Mouse (Mus musculus): ENCODE measurements around the gene Apbb2.

Apbb2 gene

GRCm38 (mm10) chr5:66618597-66618996, at the start of gene Apbb2:
Gene Apbb2, minus strand, starts transcription at chr5:66618784.
- DNase-seq = peak; percentile 97

- DNase-seq = peak; percentile 68
Observed at GRCm38 (mm10) chr5:66654220-66654619, 35.6 kb upstream of the Apbb2 start.

GRCm38 (mm10) chr5:66647504-66647903, 28.9 kb upstream of the Apbb2 start:
- no peak for DNase-seq

GRCm38 (mm10) chr5:66643260-66643659, 24.7 kb upstream of the Apbb2 start:
- no peak for DNase-seq

- DNase-seq = no peak
Observed at GRCm38 (mm10) chr5:66642156-66642555, 23.6 kb upstream of the Apbb2 start.

- DNase-seq = no peak
Observed at GRCm38 (mm10) chr5:66635459-66636079, 17.0 kb upstream of the Apbb2 start.

GRCm38 (mm10) chr5:66627805-66628204, 9.2 kb upstream of the Apbb2 start:
- DNase-seq = no peak

- DNase-seq = peak; percentile 95
Observed at GRCm38 (mm10) chr5:66620191-66620625, 1.6 kb upstream of the Apbb2 start.

GRCm38 (mm10) chr5:66619675-66620074, 1.1 kb upstream of the Apbb2 start:
- DNase-seq = no peak

- DNase-seq = no peak
Observed at GRCm38 (mm10) chr5:66619195-66619594, 611 bp upstream of the Apbb2 start.

- peak; percentile 88 for DNase-seq
Observed at GRCm38 (mm10) chr5:66617921-66618460, 593 bp downstream of the Apbb2 start.

- no peak for DNase-seq
Observed at GRCm38 (mm10) chr5:66614940-66615339, 3.6 kb downstream of the Apbb2 start.

GRCm38 (mm10) chr5:66613725-66614124, 4.9 kb downstream of the Apbb2 start:
- no peak for DNase-seq

- no peak for DNase-seq
Observed at GRCm38 (mm10) chr5:66612964-66613363, 5.6 kb downstream of the Apbb2 start.

- peak; percentile 51 for DNase-seq
Observed at GRCm38 (mm10) chr5:66611851-66612250, 6.7 kb downstream of the Apbb2 start.

GRCm38 (mm10) chr5:66611361-66611760, 7.2 kb downstream of the Apbb2 start:
- DNase-seq = no peak

GRCm38 (mm10) chr5:66610270-66610669, 8.3 kb downstream of the Apbb2 start:
- DNase-seq = no peak

GRCm38 (mm10) chr5:66609306-66609705, 9.3 kb downstream of the Apbb2 start:
- DNase-seq = peak; percentile 50

- DNase-seq = no peak
Observed at GRCm38 (mm10) chr5:66607801-66608200, 10.8 kb downstream of the Apbb2 start.

GRCm38 (mm10) chr5:66607201-66607600, 11.4 kb downstream of the Apbb2 start:
- no peak for DNase-seq

GRCm38 (mm10) chr5:66605636-66606035, 12.9 kb downstream of the Apbb2 start:
- no peak for DNase-seq

- no peak for DNase-seq
Observed at GRCm38 (mm10) chr5:66604423-66604822, 14.2 kb downstream of the Apbb2 start.

GRCm38 (mm10) chr5:66603746-66604145, 14.8 kb downstream of the Apbb2 start:
- DNase-seq = peak; percentile 67

- DNase-seq = peak; percentile 70
Observed at GRCm38 (mm10) chr5:66603223-66603622, 15.4 kb downstream of the Apbb2 start.

- DNase-seq = no peak
Observed at GRCm38 (mm10) chr5:66602287-66602820, 16.2 kb downstream of the Apbb2 start.

Data from kidney, postnatal 14 days (tissue).